Mouse (Mus musculus) CH12.LX (cell line): ENCODE data around the gene Tigd3.

ENCODE experiments used
- CHD1 ChIP-seq: IDR thresholded peaks from 2 replicates; pipeline ENCODE4 v1.6.1; 2012; ENCODE audit warnings: low read depth, low read length, improper control_type of control experiment, inconsistent platforms
- CTCF ChIP-seq, 2 experiments: IDR thresholded peaks in 1 of 2; conservative IDR thresholded peaks in 1 of 2; 2 replicates each; pipeline ENCODE4 v1.5.1; 2011 to 2012; ENCODE audit warnings: low read depth in 2 of 2, low read length in 2 of 2, improper control_type of control experiment in 1 of 2, inconsistent platforms in 1 of 2, mild to moderate bottlenecking in 1 of 2, moderate library complexity in 1 of 2
- GABPA ChIP-seq: IDR thresholded peaks from 2 replicates; pipeline ENCODE4 v1.6.1; 2012; ENCODE audit warnings: low read depth, low read length, improper control_type of control experiment, inconsistent platforms; ENCODE audit not compliant: insufficient replicate concordance
- RCOR1 ChIP-seq: conservative IDR thresholded peaks from 2 replicates; pipeline ENCODE4 v1.6.1; 2012; ENCODE audit warnings: low read depth, mild to moderate bottlenecking, inconsistent platforms, low read length, improper control_type of control experiment
- USF1 ChIP-seq: IDR thresholded peaks from 2 replicates; pipeline ENCODE4 v1.6.1; 2014; ENCODE audit warnings: low read depth, mild to moderate bottlenecking, inconsistent platforms, low read length, improper control_type of control experiment

- TF ChIP-seq RCOR1: no peak
- no peak for TF ChIP-seq GABPA
- TF ChIP-seq CTCF (conservative IDR thresholded peaks at IDR 0.05 in 1 of 2, IDR thresholded peaks at IDR 0.05 in 1 of 2; ENCODE audit: low read depth in 2 of 2, low read length in 2 of 2): peak in 1 of 2 experiments; percentile 33; a peak in 2 of 4 replicates
- TF ChIP-seq CHD1: no peak
- TF ChIP-seq USF1: no peak
These were observed 31.4 kb downstream of the Tigd3 start for GRCm38 (mm10) chr19:5862335-5863085.
